Mouse (Mus musculus): ENCODE measurements around the gene Phgr1.

Gene Phgr1

GRCm38 (mm10) chr2:118772158-118772874 lies at the start of gene Phgr1:
Gene Phgr1 (plus strand): TSS chr2:118772769.
- DNase-seq (ENCODE audit: extremely low spot score): no peak

- DNase-seq (ENCODE audit: extremely low spot score): no peak
Observed at GRCm38 (mm10) chr2:118723693-118724486, 48.7 kb upstream of the Phgr1 start.

- no peak for DNase-seq (ENCODE audit: extremely low spot score)
Observed at GRCm38 (mm10) chr2:118725511-118725910, 47.1 kb upstream of the Phgr1 start.

GRCm38 (mm10) chr2:118726873-118727272 lies 45.7 kb upstream of the Phgr1 start:
- no peak for DNase-seq (ENCODE audit: extremely low spot score)

GRCm38 (mm10) chr2:118727911-118728310 lies 44.7 kb upstream of the Phgr1 start:
- DNase-seq (ENCODE audit: extremely low spot score): no peak

GRCm38 (mm10) chr2:118728337-118728736 lies 44.2 kb upstream of the Phgr1 start, which contains the start of gene Plcb2:
Gene Plcb2 (minus strand): TSS chr2:118728438.
- no peak for DNase-seq (ENCODE audit: extremely low spot score)

GRCm38 (mm10) chr2:118729194-118729593 lies 43.4 kb upstream of the Phgr1 start:
- no peak for DNase-seq (ENCODE audit: extremely low spot score)

- DNase-seq (ENCODE audit: extremely low spot score): no peak
Observed at GRCm38 (mm10) chr2:118729816-118730621, 42.5 kb upstream of the Phgr1 start.

- DNase-seq (ENCODE audit: extremely low spot score): peak; percentile 47
Observed at GRCm38 (mm10) chr2:118730622-118730915, 42.0 kb upstream of the Phgr1 start.

GRCm38 (mm10) chr2:118731981-118732380 lies 40.6 kb upstream of the Phgr1 start:
- no peak for DNase-seq (ENCODE audit: extremely low spot score)

GRCm38 (mm10) chr2:118733341-118733740 lies 39.2 kb upstream of the Phgr1 start:
- DNase-seq (ENCODE audit: extremely low spot score): no peak

GRCm38 (mm10) chr2:118740341-118740740 lies 32.2 kb upstream of the Phgr1 start:
- no peak for DNase-seq (ENCODE audit: extremely low spot score)

- DNase-seq (ENCODE audit: extremely low spot score): no peak
Observed at GRCm38 (mm10) chr2:118741183-118741582, 31.4 kb upstream of the Phgr1 start.

GRCm38 (mm10) chr2:118743261-118743943 lies 29.2 kb upstream of the Phgr1 start:
- peak; percentile 56 for DNase-seq (ENCODE audit: extremely low spot score)

- no peak for DNase-seq (ENCODE audit: extremely low spot score)
Observed at GRCm38 (mm10) chr2:118744621-118745020, 27.9 kb upstream of the Phgr1 start.

GRCm38 (mm10) chr2:118745232-118745884 lies 27.2 kb upstream of the Phgr1 start, which contains the start of gene Inafm2:
Gene Inafm2 (plus strand): TSS chr2:118745758.
- DNase-seq (ENCODE audit: extremely low spot score): peak; percentile 89

GRCm38 (mm10) chr2:118745915-118746901 lies 26.4 kb upstream of the Phgr1 start:
- DNase-seq (ENCODE audit: extremely low spot score): peak; percentile 61

- no peak for DNase-seq (ENCODE audit: extremely low spot score)
Observed at GRCm38 (mm10) chr2:118747301-118747960, 25.1 kb upstream of the Phgr1 start.

- DNase-seq (ENCODE audit: extremely low spot score): no peak
Observed at GRCm38 (mm10) chr2:118749341-118749884, 23.2 kb upstream of the Phgr1 start.

Data from embryo, embryonic 9.5 days (tissue).